Mouse (Mus musculus): ENCODE data around the gene Hpdl.

The Hpdl gene

DNA sequence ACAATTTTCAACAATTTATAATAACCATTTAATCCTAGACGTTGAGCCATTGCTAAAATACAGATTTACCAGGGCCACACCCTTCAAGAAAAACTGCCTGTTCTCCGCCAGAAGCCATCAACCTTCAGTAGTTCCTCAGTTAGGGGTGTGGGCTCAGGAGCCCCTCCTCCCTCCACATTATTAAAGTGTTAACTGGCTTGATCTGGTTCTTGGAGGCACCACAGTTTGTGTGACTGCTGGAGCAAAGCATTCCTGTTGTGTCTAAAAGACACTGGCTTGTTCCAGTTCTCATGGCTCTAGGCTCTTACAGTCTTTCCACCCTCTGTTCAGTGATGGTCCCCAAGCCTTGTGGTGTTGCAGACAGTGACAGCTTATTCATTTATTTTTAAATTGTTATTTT, 41.0 kb downstream of the Hpdl start:
- POLR2A ChIA-PET = interaction anchor here in 2 of 4 experiments (0.7 to 4.7 kb wide), 9 partner anchors 14 to 95 kb away, joined by 3 to 42 read pairs (median 7); partner anchors contain the start of genes Tesk2 (in 2 of the 2) and Prdx1 (in 1 of the 2)

GRCm38 (mm10) chr4:116777079-116777478, 44.4 kb downstream of the Hpdl start:
- POLR2A ChIA-PET = interaction anchor here in 3 of 4 experiments (0.6 to 4.9 kb wide), 19 partner anchors 9 to 359 kb away, joined by 3 to 19 read pairs (median 4); partner anchors contain the start of genes Ccdc163 (in 2 of the 3), Mmachc (in 2 of the 3), Tesk2 (in 2 of the 3) and Prdx1 (in 1 of the 3)
- CTCF ChIA-PET = interaction anchor here in 3 of 4 experiments (0.6 to 2.0 kb wide), 9 partner anchors 9 to 58 kb away, joined by 3 to 8 read pairs (median 4); partner anchors contain the start of genes Mutyh (in 1 of the 3) and Toe1 (in 1 of the 3)

More for the DNA sequence above, 41.0 kb downstream of the Hpdl start:
- CTCF ChIA-PET = no interaction called here

GRCm38 (mm10) chr4:116776391-116776790, 45.1 kb downstream of the Hpdl start:
- ChIA-PET CTCF (interaction anchor here (0.6 to 2.0 kb wide), 13 partner anchors 10 to 59 kb away, joined by 3 to 8 read pairs (median 3); no protein-coding TSS in a partner anchor), POLR2A (interaction anchor here in 3 of 4 experiments (0.7 to 4.9 kb wide), 14 partner anchors 9 to 149 kb away, joined by 3 to 19 read pairs (median 4); partner anchors contain the start of genes Tesk2 (in 2 of the 3), Ccdc163 (in 1 of the 3), Mmachc (in 1 of the 3) and Nasp (in 1 of the 3))
